Mouse (Mus musculus) E14TG2a.4 (cell line): ENCODE data around the gene Defa21.
"Not testable (repeated sequence)": the region's sequence is repeated elsewhere in the genome, so short reads cannot be mapped to it uniquely, and the experiment has no call there.

ENCODE experiments used
- H3K27me3 ChIP-seq: 2 replicates; pipeline ENCODE4 v1.6.1; 2014; ENCODE audit warnings: low read length, control low read depth; ENCODE audit not compliant: insufficient read depth
- H3K36me3 ChIP-seq: 2 replicates; pipeline ENCODE4 v1.6.1; 2014; ENCODE audit warnings: low read length, control low read depth; ENCODE audit not compliant: insufficient read depth
- H3K4me1 ChIP-seq: replicated peaks from 2 replicates; pipeline ENCODE4 v1.6.1; 2014; ENCODE audit warnings: low read depth, low read length, control low read depth
- H3K4me3 ChIP-seq: replicated peaks from 2 replicates; pipeline ENCODE4 v1.5.1; 2014; ENCODE audit warnings: mild to moderate bottlenecking, low read length
- H3K9me3 ChIP-seq: 2 replicates; pipeline ENCODE4 v1.6.1; 2014; ENCODE audit warnings: low read length, control low read depth
- CTCF ChIP-seq: conservative IDR thresholded peaks from 2 replicates; pipeline ENCODE4 v1.5.1; 2014; ENCODE audit warnings: low read length
- NANOG ChIP-seq: IDR thresholded peaks from 2 replicates; pipeline ENCODE4 v1.6.1; 2014; ENCODE audit warnings: borderline replicate concordance, low read length, mixed read lengths
- POU5F1 ChIP-seq: IDR thresholded peaks from 2 replicates; pipeline ENCODE4 v1.6.1; 2014; ENCODE audit warnings: low read length, borderline replicate concordance

The Defa21 gene

GRCm38 (mm10) chr8:21025245-21025644 lies at the start of gene Defa21:
Gene Defa21, plus strand, starts transcription at chr8:21025545.
- not testable (repeated sequence) for H3K4me1 ChIP-seq, H3K27me3 ChIP-seq, H3K4me3 ChIP-seq, H3K9me3 ChIP-seq, H3K36me3 ChIP-seq

DNA sequence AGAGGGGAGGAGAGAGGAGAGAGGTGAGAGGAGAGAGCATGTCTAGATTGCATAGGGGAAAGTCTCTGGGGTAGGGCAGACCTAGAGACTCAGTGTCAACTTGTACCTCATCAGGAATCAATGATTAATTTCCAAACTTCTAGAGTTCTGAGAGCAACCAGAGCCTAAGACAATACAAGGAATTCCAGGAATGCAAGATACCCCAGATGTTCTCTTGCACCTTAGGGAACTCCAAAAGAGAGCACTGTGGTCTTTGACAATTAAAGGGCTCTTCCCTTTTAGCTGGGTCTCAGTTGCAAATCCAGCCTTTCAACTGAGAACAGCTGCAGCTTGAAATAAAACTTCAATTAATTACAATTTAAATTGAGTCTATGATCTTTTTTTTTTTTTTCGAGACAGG lies 45.5 kb upstream of the Defa21 start:
- no peak overlapping the region for H3K4me3 ChIP-seq
- TF ChIP-seq POU5F1 (no peak), NANOG (no peak), CTCF (no peak)
- H3K27me3 ChIP-seq, result no peaks in the 10 kb centered on the region
- H3K9me3 ChIP-seq, result peaks cover 18% of the 10 kb centered on the region; the same call in 1 of the 2 replicates
- no peaks in the 10 kb centered on the region for H3K36me3 ChIP-seq
- H3K4me1 ChIP-seq, result no peaks in the 10 kb centered on the region

DNA sequence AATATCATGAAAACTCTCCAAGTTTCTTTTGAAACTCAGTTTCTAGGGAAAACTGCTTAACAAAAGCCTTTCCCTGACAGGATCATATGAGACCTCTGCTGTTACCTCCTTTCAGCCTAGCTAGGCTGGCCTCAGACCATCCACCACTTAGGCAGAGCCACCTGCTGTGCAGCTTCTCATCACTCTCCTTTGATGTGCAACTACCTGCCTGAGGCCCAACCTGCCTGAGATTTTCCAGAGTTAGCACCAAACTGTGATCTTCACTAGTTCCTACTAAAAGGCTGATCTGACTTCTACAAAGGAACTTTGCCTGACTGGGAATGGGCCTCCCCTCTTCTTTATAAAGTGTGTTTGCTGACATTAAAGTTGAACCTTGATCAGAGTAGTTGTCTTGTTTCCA lies 31.3 kb upstream of the Defa21 start:
- H3K4me3 ChIP-seq, H3K36me3 ChIP-seq, H3K27me3 ChIP-seq, H3K4me1 ChIP-seq: not testable (repeated sequence)
- H3K9me3 ChIP-seq, result peaks cover 28% of the 10 kb centered on the region

GRCm38 (mm10) chr8:20996776-20997175 lies 28.6 kb upstream of the Defa21 start:
- Histone ChIP-seq H3K36me3 (no peaks in the 10 kb centered on the region), H3K4me3 (no peak overlapping the region), H3K4me1 (no peaks in the 10 kb centered on the region; the same call in 1 of the 2 replicates), H3K9me3 (peaks cover 54% of the 10 kb centered on the region), H3K27me3 (no peaks in the 10 kb centered on the region)
- TF ChIP-seq NANOG (no peak), CTCF (no peak), POU5F1 (no peak)

GRCm38 (mm10) chr8:20997291-20997690 lies 28.1 kb upstream of the Defa21 start:
- Histone ChIP-seq H3K36me3 (no peaks in the 10 kb centered on the region), H3K27me3 (no peaks in the 10 kb centered on the region), H3K4me3 (no peak overlapping the region), H3K9me3 (peaks cover 56% of the 10 kb centered on the region), H3K4me1 (no peaks in the 10 kb centered on the region; the same call in 1 of the 2 replicates)
- TF ChIP-seq CTCF, result no peak
- TF ChIP-seq NANOG, result no peak
- no peak for TF ChIP-seq POU5F1

DNA sequence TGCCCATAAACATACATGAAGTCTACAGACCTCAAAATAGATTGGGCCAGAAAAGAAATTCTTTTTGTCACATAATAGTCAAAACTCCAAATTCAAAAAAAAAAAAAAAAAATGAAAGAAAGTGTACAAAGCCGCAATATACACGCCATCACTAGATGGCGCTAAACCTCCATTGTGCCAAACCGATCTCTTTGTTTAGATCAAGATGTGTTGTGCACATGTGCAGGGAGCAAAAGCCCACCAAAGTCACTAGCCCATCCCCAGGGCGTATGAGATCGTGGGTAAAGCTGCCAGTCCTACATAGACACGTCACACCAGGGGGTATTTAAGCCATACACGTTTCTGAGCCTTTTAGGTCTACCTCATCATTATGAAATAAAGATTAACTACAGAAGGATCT lies 24.2 kb upstream of the Defa21 start:
- Histone ChIP-seq H3K9me3 (peaks cover 67% of the 10 kb centered on the region), H3K27me3 (no peaks in the 10 kb centered on the region), H3K4me1 (no peaks in the 10 kb centered on the region; the same call in 1 of the 2 replicates), H3K36me3 (no peaks in the 10 kb centered on the region), H3K4me3 (no peak overlapping the region)
- TF ChIP-seq CTCF (peak; percentile 14; the same call in 1 of the 2 replicates), POU5F1 (no peak)

- Histone ChIP-seq H3K36me3 (no peaks in the 10 kb centered on the region), H3K9me3 (peaks cover 26% of the 10 kb centered on the region), H3K27me3 (no peaks in the 10 kb centered on the region), H3K4me3 (no peak overlapping the region), H3K4me1 (no peaks in the 10 kb centered on the region)
- TF ChIP-seq NANOG, result peak; percentile 27; the same call in 1 of the 2 replicates
- TF ChIP-seq POU5F1, result no peak
Measured at GRCm38 (mm10) chr8:21006801-21007200, 18.5 kb upstream of the Defa21 start.

DNA sequence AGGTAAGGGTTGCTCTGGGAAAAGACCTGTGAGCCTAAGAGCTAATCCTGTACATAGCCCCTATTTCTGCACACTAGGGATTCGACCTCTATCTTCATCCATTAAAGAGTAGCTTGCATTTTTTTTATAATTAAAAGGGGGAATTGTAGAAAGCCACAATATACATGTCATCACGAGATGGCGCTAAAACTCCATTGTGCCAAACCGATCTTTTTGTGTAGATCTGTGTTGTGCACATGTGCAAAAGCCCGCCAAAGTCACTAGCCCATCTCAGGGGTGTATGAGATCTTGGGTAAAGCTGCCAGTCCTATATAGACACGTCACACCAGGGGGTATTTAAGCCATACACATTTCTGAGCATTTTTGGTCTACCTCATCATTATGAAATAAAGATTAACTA lies 16.8 kb upstream of the Defa21 start:
- H3K36me3 ChIP-seq, H3K4me3 ChIP-seq, H3K4me1 ChIP-seq, H3K27me3 ChIP-seq: not testable (repeated sequence)
- H3K9me3 ChIP-seq, result peaks cover 25% of the 10 kb centered on the region
- 0 out of 2 replicates have a peak, but pooled peaks have one; percentile 18 for TF ChIP-seq CTCF

- not testable (repeated sequence) for H3K36me3 ChIP-seq, H3K27me3 ChIP-seq, H3K4me3 ChIP-seq, H3K4me1 ChIP-seq
- peaks cover 16% of the 10 kb centered on the region for H3K9me3 ChIP-seq
Measured at GRCm38 (mm10) chr8:21010548-21010947, 14.8 kb upstream of the Defa21 start.

GRCm38 (mm10) chr8:21054747-21055146 lies 29.4 kb downstream of the Defa21 start, which contains the start of gene Defa23:
Gene Defa23, plus strand, starts transcription at chr8:21055047.
- not testable (repeated sequence) for H3K27me3 ChIP-seq, H3K4me3 ChIP-seq, H3K36me3 ChIP-seq, H3K4me1 ChIP-seq, H3K9me3 ChIP-seq

GRCm38 (mm10) chr8:21064738-21065137 lies 39.4 kb downstream of the Defa21 start, which contains the start of gene Defa35:
Gene Defa35, plus strand, starts transcription at chr8:21065038.
- H3K4me1 ChIP-seq, H3K4me3 ChIP-seq, H3K9me3 ChIP-seq, H3K27me3 ChIP-seq, H3K36me3 ChIP-seq: not testable (repeated sequence)
